34 mouse cellular contexts compared by ENCODE assay signal in genomic region chr19:55157029-55157428, GRCm38 (mm10). TPM values are rescaled to one million over a fixed set of nuclear protein-coding genes. Genes with fewer than 3 reads are reported as not detected.
"Had no signal": no experiment of that assay in that cellular context is flagged by ENCODE, and none has a peak within 500 bp of the region (broad histone marks: within the 10 kb centered on the region; RNA-seq: fewer than 3 reads in every experiment).

No protein-coding gene starts in this region.

- H3K4me1 ChIP-seq: heart, embryonic 13.5 days; heart, embryonic 15.5 days; hindbrain, embryonic 13.5 days; hindbrain, embryonic 15.5 days; kidney, embryonic 15.5 days; limb, embryonic 13.5 days; limb, embryonic 15.5 days; liver, embryonic 12.5 days had no signal

- H3K4me2 ChIP-seq: heart, embryonic 11.5 days; heart, embryonic 13.5 days; heart, embryonic 15.5 days; hindbrain, embryonic 13.5 days; hindbrain, embryonic 15.5 days; kidney, embryonic 15.5 days; limb, embryonic 13.5 days; limb, embryonic 15.5 days; liver, embryonic 12.5 days had no signal

- ATAC-seq: hindbrain, postnatal 0 days; intestine, embryonic 16.5 days; liver, embryonic 12.5 days had no signal

- DNase-seq: gastrocnemius, postnatal 14 days; gastrocnemius, postnatal 36 days; heart, adult 2 months; heart, postnatal 14 days; heart, postnatal 36 days; kidney, adult 11 months; kidney, adult 2 months; kidney, adult 9 months; kidney, postnatal 14 days; kidney, postnatal 36 days; layer of hippocampus, adult 9-11 months; layer of hippocampus, postnatal 36 days; left cerebral cortex, postnatal 4 days had no signal

- H3K9me3 ChIP-seq: heart, embryonic 13.5 days; heart, embryonic 15.5 days; hindbrain, embryonic 13.5 days; hindbrain, embryonic 15.5 days; kidney, embryonic 15.5 days; limb, embryonic 13.5 days; limb, embryonic 15.5 days; liver, embryonic 12.5 days had no signal

- H3K9ac ChIP-seq: heart, embryonic 13.5 days; heart, embryonic 15.5 days; hindbrain, embryonic 13.5 days; hindbrain, embryonic 15.5 days; kidney, embryonic 15.5 days; limb, embryonic 13.5 days; limb, embryonic 15.5 days; liver, embryonic 12.5 days; liver, embryonic 14.5 days had no signal

- H3K36me3 ChIP-seq: heart, embryonic 13.5 days; heart, embryonic 15.5 days; hindbrain, embryonic 13.5 days; hindbrain, embryonic 15.5 days; kidney, embryonic 15.5 days; limb, embryonic 13.5 days; limb, embryonic 15.5 days; liver, embryonic 12.5 days had no signal

- H3K4me3 ChIP-seq: heart, adult 2 months; heart, embryonic 13.5 days; heart, embryonic 15.5 days; hindbrain, embryonic 13.5 days; hindbrain, embryonic 15.5 days; kidney, embryonic 15.5 days; limb, embryonic 13.5 days; limb, embryonic 15.5 days; liver, embryonic 12.5 days had no signal

- H3K27me3 ChIP-seq: heart, embryonic 13.5 days; heart, embryonic 15.5 days; hindbrain, embryonic 13.5 days; hindbrain, embryonic 15.5 days; kidney, embryonic 15.5 days; limb, embryonic 13.5 days; limb, embryonic 15.5 days; liver, embryonic 12.5 days had no signal

- H3K27ac ChIP-seq: heart, adult 2 months; heart, embryonic 13.5 days; heart, embryonic 15.5 days; hindbrain, embryonic 13.5 days; hindbrain, embryonic 15.5 days; hindbrain, postnatal 0 days; kidney, embryonic 15.5 days; kidney, postnatal 0 days; limb, embryonic 13.5 days; limb, embryonic 15.5 days; liver, embryonic 12.5 days; liver, embryonic 14.5 days had no signal

RNA-seq across cellular contexts. Expression of gene Tectb, which starts 23.5 kb away (rescaled TPM):
- total RNA-seq: gastrocnemius, adult 18-20 months; gastrocnemius, adult 8-10 months; hematopoietic stem cell, adult 5-6 weeks; layer of hippocampus, postnatal 36 days; left cerebral cortex, adult 18-20 months; left cerebral cortex, postnatal 25 days; left cerebral cortex, postnatal 4 days had no signal
- polyA plus RNA-seq: heart, embryonic 11.5 days; heart, embryonic 13.5 days; heart, embryonic 15.5 days; intestine, embryonic 14.5 days; kidney, embryonic 15.5 days; large intestine, adult 2 months; limb, embryonic 11.5 days; limb, embryonic 13.5 days; limb, embryonic 15.5 days had no signal
